Comparison of ENCODE assay signal across 9 mouse cellular contexts in the genomic region with DNA sequence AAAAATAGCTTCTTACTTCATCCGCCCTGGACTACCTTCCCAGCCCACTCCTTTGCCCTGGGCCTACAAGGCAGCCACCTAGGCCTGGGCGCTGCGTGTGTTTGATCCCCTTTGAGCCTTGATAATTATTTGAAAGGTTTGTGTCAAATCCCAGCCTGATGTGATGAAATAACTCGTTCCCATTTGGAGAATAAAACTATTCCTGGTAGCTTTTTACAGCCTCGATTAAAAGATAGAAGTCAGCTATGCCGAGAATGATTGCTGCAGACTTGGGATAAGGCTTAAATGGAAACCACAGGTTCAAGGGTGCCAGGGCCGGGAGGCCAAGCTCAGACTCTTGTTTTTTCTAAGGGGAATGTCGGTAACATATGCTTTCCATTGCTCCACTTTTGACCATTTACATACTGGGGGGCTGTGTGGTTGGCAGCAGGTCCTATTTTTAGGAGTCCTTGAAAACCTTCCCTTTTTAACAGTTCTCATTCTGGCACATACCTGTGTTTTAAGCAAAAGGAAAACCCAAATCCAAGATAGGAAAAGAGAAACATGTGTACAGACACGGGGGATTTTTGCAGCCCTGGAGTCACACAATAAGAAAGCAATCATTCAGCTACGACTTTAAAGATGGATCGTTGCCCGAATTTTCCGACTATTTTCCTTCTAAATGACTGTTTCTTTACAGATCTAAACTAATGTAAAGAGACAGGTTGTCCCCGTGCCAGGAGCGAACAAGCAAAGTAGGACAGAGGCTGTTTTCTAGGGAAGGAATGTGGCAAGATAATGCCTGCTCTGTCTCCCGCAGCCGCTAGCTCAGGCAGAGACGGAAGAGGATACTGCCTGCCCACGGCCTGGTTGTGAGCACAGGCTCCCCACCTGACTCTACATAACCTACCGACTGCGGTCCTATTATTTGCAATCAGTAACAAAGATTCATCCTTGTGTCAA.
DNase-seq lines count a peak whose midpoint lies in the region; ATAC-seq and TF ChIP-seq lines count a peak whose summit lies in the region.
"Had no signal": no experiment of that assay in that cellular context is flagged by ENCODE, and none has a peak within 500 bp of the region (broad histone marks: within the 10 kb centered on the region; RNA-seq: fewer than 3 reads in every experiment).

No protein-coding gene starts in this region.

- intact Hi-C loops in heart, postnatal 25 days (cut with DNase I), result no loop called here
- intact Hi-C loops in gastrocnemius, adult 2 months (cut with DNase I), result no loop called here

- peak overlapping the region; percentile 56; the same call in 1 of the 2 replicates for H3K27ac ChIP-seq in heart, embryonic 16.5 days (ENCODE audit: low read length)
- no peak overlapping the region for H3K27ac ChIP-seq in gastrocnemius, adult 2 months

- H3K9ac ChIP-seq in heart, embryonic 16.5 days (ENCODE audit: low read length), result peak overlapping the region; percentile 14; the same call in 1 of the 2 replicates

- ATAC-seq in heart, embryonic 16.5 days (replicated peaks; ENCODE audit: extremely low read depth, insufficient read depth, low FRiP score), result peak; percentile 52

- DNase-seq in heart, postnatal 25 days (ENCODE audit: low spot score), result no peak
- peak; percentile 64 for DNase-seq in brain, adult 2 months (ENCODE audit: low read depth, low spot score)
- DNase-seq in gonadal fat pad, adult 2 months (ENCODE audit: low read depth), result peak; percentile 77
- peak; percentile 22 for DNase-seq in retina, adult 2 months (ENCODE audit: low read depth, low spot score)
- no peak for DNase-seq in gastrocnemius, adult 2 months
- DNase-seq in gastrocnemius, postnatal 4 days (ENCODE audit: low spot score in 2 of 2), result no peak
- no peak for DNase-seq in spleen, postnatal 10 days (ENCODE audit: low spot score in 2 of 2)

- no peaks in the 10 kb centered on the region; the same call in 1 of the 2 replicates for H3K27me3 ChIP-seq in heart, embryonic 16.5 days (ENCODE audit: control insufficient read depth, insufficient read depth, low read length)

- no peaks in the 10 kb centered on the region for H3K36me3 ChIP-seq in heart, embryonic 16.5 days (ENCODE audit: control insufficient read depth, insufficient read depth)
- H3K36me3 ChIP-seq: G1E had no signal

- no peak for TF ChIP-seq CTCF in gastrocnemius, adult 2 months (IDR thresholded peaks at IDR 0.05)

- no peak overlapping the region for H3K4me3 ChIP-seq in heart, embryonic 16.5 days (ENCODE audit: low read length)
- no peak overlapping the region for H3K4me3 ChIP-seq in gastrocnemius, adult 2 months

- H3K4me1 ChIP-seq in heart, embryonic 16.5 days (ENCODE audit: control insufficient read depth, insufficient read depth, low read length), result peaks cover 16% of the 10 kb centered on the region

- WGBS in heart, embryonic 16.5 days, result 32% methylated on average over 21 of the region's 21 CpGs

- peak overlapping the region; percentile 45 for H3K4me2 ChIP-seq in heart, embryonic 16.5 days (ENCODE audit: low read depth, low read length)

- no peaks in the 10 kb centered on the region for H3K9me3 ChIP-seq in heart, embryonic 16.5 days (replicated peaks; ENCODE audit: control insufficient read depth, low read length)
- H3K9me3 ChIP-seq: G1E had no signal

Comparison
In these comparisons a context has a peak if more than half of its experiments do, and no peak if none do; other contexts are left out.
1. DNase-seq: peak in brain, adult 2 months (single experiment), gonadal fat pad, adult 2 months (single experiment) and retina, adult 2 months (single experiment); none in heart, postnatal 25 days (single experiment), gastrocnemius, adult 2 months (single experiment), gastrocnemius, postnatal 4 days (0 of 2) and spleen, postnatal 10 days (0 of 2).